Mouse (Mus musculus) cerebellum, adult 18-20 months (tissue): Measurements from ENCODE around the gene Cxcl15.
"Not testable (repeated sequence)": the region's sequence is repeated elsewhere in the genome, so short reads cannot be mapped to it uniquely, and the experiment has no call there.

Source experiments
- DNase-seq, 2 experiments: peaks; one replicate each; pipeline ENCODE4 v3.0.0; 2021

The Cxcl15 gene

GRCm38 (mm10) chr5:90790074-90790502, 4.2 kb upstream of the Cxcl15 start:
- no peak for DNase-seq

- not testable (repeated sequence) for DNase-seq
Observed at GRCm38 (mm10) chr5:90795392-90795791, 1.1 kb downstream of the Cxcl15 start.

GRCm38 (mm10) chr5:90804574-90804973, 10.2 kb downstream of the Cxcl15 start:
- DNase-seq: no peak

- no peak for DNase-seq
Observed at GRCm38 (mm10) chr5:90806050-90806449, 11.7 kb downstream of the Cxcl15 start.

GRCm38 (mm10) chr5:90807176-90807950, 13.0 kb downstream of the Cxcl15 start:
- DNase-seq: no peak

- no peak for DNase-seq
Observed at GRCm38 (mm10) chr5:90819756-90820155, 25.4 kb downstream of the Cxcl15 start.

GRCm38 (mm10) chr5:90832145-90832767, 37.9 kb downstream of the Cxcl15 start:
- DNase-seq: no peak

- DNase-seq: no peak
Observed at GRCm38 (mm10) chr5:90832768-90833388, 38.5 kb downstream of the Cxcl15 start.

GRCm38 (mm10) chr5:90834436-90834835, 40.1 kb downstream of the Cxcl15 start:
- no peak for DNase-seq

GRCm38 (mm10) chr5:90838582-90838981, 44.2 kb downstream of the Cxcl15 start:
- no peak for DNase-seq

GRCm38 (mm10) chr5:90840902-90841869, 46.9 kb downstream of the Cxcl15 start:
- no peak for DNase-seq

GRCm38 (mm10) chr5:90843891-90844290, 49.6 kb downstream of the Cxcl15 start:
- no peak for DNase-seq

- DNase-seq: peak; percentile 57 to 62
Observed at GRCm38 (mm10) chr5:90850096-90850495, 55.8 kb downstream of the Cxcl15 start.

- DNase-seq: not testable (repeated sequence)
Observed at GRCm38 (mm10) chr5:90851391-90851790, 57.1 kb downstream of the Cxcl15 start.
